ENCODE assay signal across 8 mouse cellular contexts in genomic region chr11:103171703-103172391, GRCm38 (mm10). TPM values are rescaled to one million over a fixed set of nuclear protein-coding genes. Genes with fewer than 3 reads are reported as not detected.
A peak's percentile ranks its signal among the peaks of the same experiment; 100 is the strongest.
DNase-seq lines count a peak whose midpoint lies in the region; ATAC-seq and TF ChIP-seq lines count a peak whose summit lies in the region.

No protein-coding gene starts in this region.

- H3K4me3 ChIP-seq in layer of hippocampus, adult 2 months: peak overlapping the region; percentile 57
- no peak overlapping the region for H3K4me3 ChIP-seq in embryonic facial prominence, embryonic 11.5 days (ENCODE audit: low read depth, low read length)
- H3K4me3 ChIP-seq in hindbrain, embryonic 12.5 days: peak overlapping the region; percentile 72
- H3K4me3 ChIP-seq in liver, embryonic 14.5 days (ENCODE audit: insufficient read depth in 1 of 2, low read depth in 2 of 2, low read length in 2 of 2): peak overlapping the region; percentile 27 to 40

- peaks cover 4% of the 10 kb centered on the region; the same call in 1 of the 2 replicates for H3K4me1 ChIP-seq in embryonic facial prominence, embryonic 11.5 days (ENCODE audit: control insufficient read depth, insufficient read depth, low read length)
- peaks cover 14% of the 10 kb centered on the region for H3K4me1 ChIP-seq in hindbrain, embryonic 12.5 days
- peaks cover 0 to 11% of the 10 kb centered on the region in 2 experiments; a peak in 2 of 4 replicates for H3K4me1 ChIP-seq in liver, embryonic 14.5 days (replicated peaks; ENCODE audit: control insufficient read depth in 2 of 2, insufficient read depth in 2 of 2, low read length in 1 of 2)

- TF ChIP-seq EP300 in liver, embryonic 14.5 days (IDR thresholded peaks at IDR 0.05; ENCODE audit: low read depth): no peak

- no peak for TF ChIP-seq CTCF in layer of hippocampus, adult 2 months (conservative IDR thresholded peaks at IDR 0.05)
- no peak for TF ChIP-seq CTCF in liver, embryonic 14.5 days (IDR thresholded peaks at IDR 0.05; ENCODE audit: low read depth)

- peaks cover 38% of the 10 kb centered on the region for H3K27me3 ChIP-seq in embryonic facial prominence, embryonic 11.5 days (ENCODE audit: control insufficient read depth, insufficient read depth, low read length)
- peaks cover 58% of the 10 kb centered on the region for H3K27me3 ChIP-seq in hindbrain, embryonic 12.5 days
- peaks cover 26% of the 10 kb centered on the region for H3K27me3 ChIP-seq in liver, embryonic 14.5 days (ENCODE audit: control insufficient read depth, insufficient read depth, low read length)

- H3K4me2 ChIP-seq in embryonic facial prominence, embryonic 11.5 days (ENCODE audit: low read depth, low read length): peak overlapping the region; percentile 99; the same call in 1 of the 2 replicates
- H3K4me2 ChIP-seq in hindbrain, embryonic 12.5 days (replicated peaks): peak overlapping the region; percentile 98
- H3K4me2 ChIP-seq in liver, embryonic 14.5 days (ENCODE audit: low read depth): peak overlapping the region; percentile 47

- H3K36me3 ChIP-seq in embryonic facial prominence, embryonic 11.5 days (replicated peaks; ENCODE audit: control insufficient read depth, insufficient read depth, low read depth, low read length): no peaks in the 10 kb centered on the region
- H3K36me3 ChIP-seq in hindbrain, embryonic 12.5 days: no peaks in the 10 kb centered on the region
- no peaks in the 10 kb centered on the region for H3K36me3 ChIP-seq in liver, embryonic 14.5 days (replicated peaks; ENCODE audit: control insufficient read depth, insufficient read depth, low read depth)

- H3K27ac ChIP-seq in layer of hippocampus, adult 2 months: peak overlapping the region; percentile 97
- H3K27ac ChIP-seq in embryonic facial prominence, embryonic 11.5 days (replicated peaks; ENCODE audit: low read depth, low read length): no peak overlapping the region
- H3K27ac ChIP-seq in hindbrain, embryonic 12.5 days: no peak overlapping the region
- no peak overlapping the region for H3K27ac ChIP-seq in liver, embryonic 14.5 days

- DNase-seq in layer of hippocampus, adult 2 months (ENCODE audit: low spot score in 2 of 2): no peak
- DNase-seq in layer of hippocampus, adult 18-20 months (ENCODE audit: low spot score in 2 of 2): no peak
- DNase-seq in embryonic facial prominence, embryonic 11.5 days (ENCODE audit: low spot score): no peak
- DNase-seq in liver, embryonic 14.5 days (ENCODE audit: low read depth in 3 of 3, low spot score in 3 of 3): no peak
- DNase-seq in yolk sac, embryonic 10.5 days (ENCODE audit: low spot score): peak; percentile 77
- no peak for DNase-seq in cerebellum, adult 11 months
- DNase-seq in urinary bladder, postnatal 4 days (ENCODE audit: low spot score in 2 of 2): no peak

- H3K9me3 ChIP-seq in embryonic facial prominence, embryonic 11.5 days (replicated peaks; ENCODE audit: control insufficient read depth, low read length): no peaks in the 10 kb centered on the region
- no peaks in the 10 kb centered on the region for H3K9me3 ChIP-seq in hindbrain, embryonic 12.5 days (replicated peaks)
- no peaks in the 10 kb centered on the region for H3K9me3 ChIP-seq in liver, embryonic 14.5 days (ENCODE audit: control insufficient read depth, low read length)

- ATAC-seq in embryonic facial prominence, embryonic 11.5 days (replicated peaks; ENCODE audit: insufficient number of reproducible peaks, low FRiP score, low TSS enrichment, low read depth): no peak
- ATAC-seq in hindbrain, embryonic 12.5 days (ENCODE audit: low FRiP score): no peak
- no peak for ATAC-seq in liver, embryonic 14.5 days (ENCODE audit: insufficient read depth)

- H3K9ac ChIP-seq in embryonic facial prominence, embryonic 11.5 days (replicated peaks; ENCODE audit: low read length): no peak overlapping the region
- H3K9ac ChIP-seq in hindbrain, embryonic 12.5 days: peak overlapping the region; percentile 81; the same call in 1 of the 2 replicates
- H3K9ac ChIP-seq in liver, embryonic 14.5 days (replicated peaks): no peak overlapping the region

- 39% methylated on average over 9 of the region's 9 CpGs for WGBS in embryonic facial prominence, embryonic 11.5 days
- 52% methylated on average over 9 of the region's 9 CpGs for WGBS in hindbrain, embryonic 12.5 days
- WGBS in liver, embryonic 14.5 days (ENCODE audit: insufficient replicate concordance): 17% methylated on average over 9 of the region's 9 CpGs

RNA-seq across cellular contexts. Expression of gene Fmnl1, which starts 0.9 kb away (rescaled TPM):
- 100 to 1,000 TPM; 142 to 156 TPM for total RNA-seq in layer of hippocampus, adult 2 months (2021)
- 100 to 1,000 TPM; 132 to 148 TPM for total RNA-seq in layer of hippocampus, adult 18-20 months (2021)
- polyA plus RNA-seq in embryonic facial prominence, embryonic 11.5 days (2014; fragmentation: Nextera tagmentation; extraction: Ambion mirVana): 0.70 and 0.72 TPM in 2 replicates
- 1.4 and 1.6 TPM in 2 replicates for polyA plus RNA-seq in hindbrain, embryonic 12.5 days (2016; fragmentation: Nextera tagmentation; extraction: Ambion mirVana)
- polyA plus RNA-seq in liver, embryonic 14.5 days (2012; rRNA removed): 2.3 and 3.5 TPM in 2 replicates
- 2.3 and 3.5 TPM in 2 replicates for polyA plus RNA-seq in liver, embryonic 14.5 days (2014; fragmentation: Nextera tagmentation; extraction: Ambion mirVana)

RNA-seq across cellular contexts. Expression of gene 1700023F06Rik, which starts 36.5 kb away (rescaled TPM):
- total RNA-seq in layer of hippocampus, adult 2 months (2021): 1 to 10 TPM; 1.5 to 2.0 TPM
- total RNA-seq in layer of hippocampus, adult 18-20 months (2021): 1 to 10 TPM; 1.6 to 2.2 TPM
- polyA plus RNA-seq in embryonic facial prominence, embryonic 11.5 days (2014; fragmentation: Nextera tagmentation; extraction: Ambion mirVana): 0.25 TPM in 2 replicates
- 0.34 and 0.71 TPM in 2 replicates for polyA plus RNA-seq in hindbrain, embryonic 12.5 days (2016; fragmentation: Nextera tagmentation; extraction: Ambion mirVana)
- not detected in 2 replicates for polyA plus RNA-seq in liver, embryonic 14.5 days (2012; rRNA removed)
- not detected in 2 replicates for polyA plus RNA-seq in liver, embryonic 14.5 days (2014; fragmentation: Nextera tagmentation; extraction: Ambion mirVana)

RNA-seq across cellular contexts. Expression of gene Hexim2, which starts 39.6 kb away (rescaled TPM):
- total RNA-seq in layer of hippocampus, adult 2 months (2021): 10 to 100 TPM in 1 of 2 experiments, 1 to 10 TPM in 1; 9.7 to 16.0 TPM
- 10 to 100 TPM; 11.2 to 12.5 TPM for total RNA-seq in layer of hippocampus, adult 18-20 months (2021)
- 7.1 and 8.3 TPM in 2 replicates for polyA plus RNA-seq in embryonic facial prominence, embryonic 11.5 days (2014; fragmentation: Nextera tagmentation; extraction: Ambion mirVana)
- polyA plus RNA-seq in hindbrain, embryonic 12.5 days (2016; fragmentation: Nextera tagmentation; extraction: Ambion mirVana): 12.0 and 12.9 TPM in 2 replicates
- 2.2 and 3.5 TPM in 2 replicates for polyA plus RNA-seq in liver, embryonic 14.5 days (2012; rRNA removed)
- 3.4 and 4.4 TPM in 2 replicates for polyA plus RNA-seq in liver, embryonic 14.5 days (2014; fragmentation: Nextera tagmentation; extraction: Ambion mirVana)

RNA-seq across cellular contexts. Expression of gene Spata32, which starts 46.4 kb away (rescaled TPM):
- total RNA-seq in layer of hippocampus, adult 2 months (2021): 1 to 10 TPM; 1.2 to 1.3 TPM
- total RNA-seq in layer of hippocampus, adult 18-20 months (2021): 1 to 10 TPM in 1 of 2 experiments, under 1 TPM in 1; 0.99 to 1.6 TPM
- polyA plus RNA-seq in embryonic facial prominence, embryonic 11.5 days (2014; fragmentation: Nextera tagmentation; extraction: Ambion mirVana): not detected in 2 replicates
- polyA plus RNA-seq in hindbrain, embryonic 12.5 days (2016; fragmentation: Nextera tagmentation; extraction: Ambion mirVana): 0.21 TPM in 1 of 2 replicates, not detected in the other
- polyA plus RNA-seq in liver, embryonic 14.5 days (2012; rRNA removed): not detected in 2 replicates
- polyA plus RNA-seq in liver, embryonic 14.5 days (2014; fragmentation: Nextera tagmentation; extraction: Ambion mirVana): 0.13 TPM in 1 of 2 replicates, not detected in the other

RNA-seq across cellular contexts. Expression of gene Hexim1, which starts 55.8 kb away (rescaled TPM):
- total RNA-seq in layer of hippocampus, adult 2 months (2021): 10 to 100 TPM; 48.5 to 50.8 TPM
- 10 to 100 TPM; 53.7 to 57.3 TPM for total RNA-seq in layer of hippocampus, adult 18-20 months (2021)
- 5.3 and 5.6 TPM in 2 replicates for polyA plus RNA-seq in embryonic facial prominence, embryonic 11.5 days (2014; fragmentation: Nextera tagmentation; extraction: Ambion mirVana)
- polyA plus RNA-seq in hindbrain, embryonic 12.5 days (2016; fragmentation: Nextera tagmentation; extraction: Ambion mirVana): 3.8 and 4.0 TPM in 2 replicates
- 8.4 and 11.4 TPM in 2 replicates for polyA plus RNA-seq in liver, embryonic 14.5 days (2012; rRNA removed)
- 2.4 and 2.6 TPM in 2 replicates for polyA plus RNA-seq in liver, embryonic 14.5 days (2014; fragmentation: Nextera tagmentation; extraction: Ambion mirVana)

Comparison
In these comparisons a context has a peak if more than half of its experiments do, and no peak if none do; other contexts are left out.
1. H3K4me2 ChIP-seq: peak in every context shown above with its lines; median percentile 99 in embryonic facial prominence, embryonic 11.5 days; 98 in hindbrain, embryonic 12.5 days; 47 in liver, embryonic 14.5 days.